Mouse (Mus musculus): ENCODE results near the gene Pdxp.

Gene Pdxp

GRCm38 (mm10) chr15:78913632-78914090 lies at the start of gene Pdxp:
Pdxp (plus strand) TSS chr15:78913919.
- 1% methylated on average over 51 of the region's 51 CpGs for WGBS

- 41% methylated on average over 9 of the region's 9 CpGs for WGBS
Observed at GRCm38 (mm10) chr15:78868398-78868797, 45.3 kb upstream of the Pdxp start.

- WGBS = 38% methylated on average over 7 of the region's 7 CpGs
Observed at GRCm38 (mm10) chr15:78868826-78869233, 44.9 kb upstream of the Pdxp start.

- WGBS = 20% methylated on average over 6 of the region's 6 CpGs
Observed at GRCm38 (mm10) chr15:78869775-78870174, 43.9 kb upstream of the Pdxp start.

- WGBS = 60% methylated on average over 5 of the region's 5 CpGs
Observed at GRCm38 (mm10) chr15:78872021-78872608, 41.6 kb upstream of the Pdxp start.

- 44% methylated on average over 13 of the region's 13 CpGs for whole genome bisulfite sequencing
Observed at GRCm38 (mm10) chr15:78873803-78874435, 39.8 kb upstream of the Pdxp start.

- 82% methylated on average over 8 of the region's 8 CpGs for WGBS
Observed at GRCm38 (mm10) chr15:78874989-78875388, 38.7 kb upstream of the Pdxp start.

GRCm38 (mm10) chr15:78875537-78875936 lies 38.2 kb upstream of the Pdxp start:
- WGBS = 84% methylated on average over 5 of the region's 5 CpGs

GRCm38 (mm10) chr15:78876258-78876696 lies 37.4 kb upstream of the Pdxp start:
- 3% methylated on average over 17 of the region's 17 CpGs for WGBS

- WGBS = under 1% methylated on average over 85 of the region's 95 CpGs
Observed at GRCm38 (mm10) chr15:78876991-78877809, 36.5 kb upstream of the Pdxp start, which contains the start of gene Gga1. Gga1 (plus strand) TSS chr15:78877190.

GRCm38 (mm10) chr15:78877810-78878390 lies 35.8 kb upstream of the Pdxp start:
- under 1% methylated on average over 17 of the region's 17 CpGs for WGBS

GRCm38 (mm10) chr15:78878792-78879516 lies 34.8 kb upstream of the Pdxp start:
- 48% methylated on average over 7 of the region's 7 CpGs for WGBS

- 91% methylated on average over 8 of the region's 8 CpGs for WGBS
Observed at GRCm38 (mm10) chr15:78880432-78880831, 33.3 kb upstream of the Pdxp start.

- 82% methylated on average over 3 of the region's 3 CpGs for WGBS
Observed at GRCm38 (mm10) chr15:78881828-78882227, 31.9 kb upstream of the Pdxp start.

GRCm38 (mm10) chr15:78889401-78889853 lies 24.3 kb upstream of the Pdxp start:
- WGBS = 54% methylated on average over 13 of the region's 13 CpGs

- WGBS = 74% methylated on average over 7 of the region's 7 CpGs
Observed at GRCm38 (mm10) chr15:78892440-78892839, 21.3 kb upstream of the Pdxp start.

GRCm38 (mm10) chr15:78894726-78895125 lies 19.0 kb upstream of the Pdxp start:
- WGBS = 70% methylated on average over 13 of the region's 13 CpGs

GRCm38 (mm10) chr15:78895741-78896140 lies 18.0 kb upstream of the Pdxp start:
- WGBS = 81% methylated on average over 2 of the region's 2 CpGs

GRCm38 (mm10) chr15:78896149-78896548 lies 17.6 kb upstream of the Pdxp start:
- 86% methylated on average over 3 of the region's 3 CpGs for WGBS

GRCm38 (mm10) chr15:78897488-78897887 lies 16.2 kb upstream of the Pdxp start:
- 97% methylated on average over 4 of the region's 4 CpGs for WGBS

- 73% methylated on average over 6 of the region's 6 CpGs for WGBS
Observed at GRCm38 (mm10) chr15:78898507-78899001, 15.2 kb upstream of the Pdxp start.

Measured in cerebral cortex, adult 2 months (tissue).